Mouse (Mus musculus): ENCODE measurements around the gene Fdxr.

The Fdxr gene

GRCm38 (mm10) chr11:115292631-115293375 lies 16.0 kb upstream of the Fdxr start:
- in situ Hi-C loops (cut with MboI; ENCODE audit: low pct_unique_long_range_greater_than_20kb in 1 of 2, low sequenced_read_pairs in 2 of 2, unreplicated experiment in 1 of 2): no loop called here

- in situ Hi-C loops (cut with MboI; ENCODE audit: low pct_unique_long_range_greater_than_20kb in 1 of 2, low sequenced_read_pairs in 2 of 2, unreplicated experiment in 1 of 2): no loop called here
These were observed 14.7 kb upstream of the Fdxr start for GRCm38 (mm10) chr11:115291503-115291902.

GRCm38 (mm10) chr11:115290919-115291318 lies 14.1 kb upstream of the Fdxr start:
- in situ Hi-C loops (cut with MboI; ENCODE audit: low pct_unique_long_range_greater_than_20kb in 1 of 2, low sequenced_read_pairs in 2 of 2, unreplicated experiment in 1 of 2): no loop called here

- in situ Hi-C loops (cut with MboI; ENCODE audit: low pct_unique_long_range_greater_than_20kb in 1 of 2, low sequenced_read_pairs in 2 of 2, unreplicated experiment in 1 of 2): no loop called here
These were observed 13.5 kb upstream of the Fdxr start for GRCm38 (mm10) chr11:115290314-115290713.

- in situ Hi-C loops (cut with MboI; ENCODE audit: low pct_unique_long_range_greater_than_20kb in 1 of 2, low sequenced_read_pairs in 2 of 2, unreplicated experiment in 1 of 2): no loop called here
These were observed 13.0 kb upstream of the Fdxr start for GRCm38 (mm10) chr11:115289885-115290284.

GRCm38 (mm10) chr11:115288305-115288704 lies 11.5 kb upstream of the Fdxr start:
- in situ Hi-C loops (cut with MboI; ENCODE audit: low pct_unique_long_range_greater_than_20kb in 1 of 2, low sequenced_read_pairs in 2 of 2, unreplicated experiment in 1 of 2): no loop called here

- in situ Hi-C loops (cut with MboI; ENCODE audit: low pct_unique_long_range_greater_than_20kb in 1 of 2, low sequenced_read_pairs in 2 of 2, unreplicated experiment in 1 of 2): no loop called here
These were observed 10.5 kb upstream of the Fdxr start for GRCm38 (mm10) chr11:115287386-115287785.

- in situ Hi-C loops (cut with MboI; ENCODE audit: low pct_unique_long_range_greater_than_20kb in 1 of 2, low sequenced_read_pairs in 2 of 2, unreplicated experiment in 1 of 2): no loop called here
These were observed 9.5 kb upstream of the Fdxr start for GRCm38 (mm10) chr11:115286201-115286993.

GRCm38 (mm10) chr11:115285282-115285681 lies 8.4 kb upstream of the Fdxr start:
- in situ Hi-C loops (cut with MboI; ENCODE audit: low pct_unique_long_range_greater_than_20kb in 1 of 2, low sequenced_read_pairs in 2 of 2, unreplicated experiment in 1 of 2): no loop called here

- in situ Hi-C loops (cut with MboI; ENCODE audit: low pct_unique_long_range_greater_than_20kb in 1 of 2, low sequenced_read_pairs in 2 of 2, unreplicated experiment in 1 of 2): no loop called here
These were observed 7.2 kb upstream of the Fdxr start for GRCm38 (mm10) chr11:115283891-115284620.

- in situ Hi-C loops (cut with MboI; ENCODE audit: low pct_unique_long_range_greater_than_20kb in 1 of 2, low sequenced_read_pairs in 2 of 2, unreplicated experiment in 1 of 2): no loop called here
These were observed 6.6 kb upstream of the Fdxr start for GRCm38 (mm10) chr11:115283486-115283765.

- in situ Hi-C loops (cut with MboI; ENCODE audit: low pct_unique_long_range_greater_than_20kb in 1 of 2, low sequenced_read_pairs in 2 of 2, unreplicated experiment in 1 of 2): no loop called here
These were observed 6.1 kb upstream of the Fdxr start for GRCm38 (mm10) chr11:115282723-115283485.

- in situ Hi-C loops (cut with MboI; ENCODE audit: low pct_unique_long_range_greater_than_20kb in 1 of 2, low sequenced_read_pairs in 2 of 2, unreplicated experiment in 1 of 2): no loop called here
These were observed 5.4 kb upstream of the Fdxr start for GRCm38 (mm10) chr11:115282295-115282694.

- in situ Hi-C loops (cut with MboI; ENCODE audit: low pct_unique_long_range_greater_than_20kb in 1 of 2, low sequenced_read_pairs in 2 of 2, unreplicated experiment in 1 of 2): loop anchor here in 1 of 2 experiments (10.0 kb wide), 1 partner anchor 185 kb away; the partner anchor contains the start of gene Rab37
These were observed 2.9 kb upstream of the Fdxr start for GRCm38 (mm10) chr11:115279726-115280125.

GRCm38 (mm10) chr11:115278176-115278575 lies 1.3 kb upstream of the Fdxr start:
- in situ Hi-C loops (cut with MboI; ENCODE audit: low pct_unique_long_range_greater_than_20kb in 1 of 2, low sequenced_read_pairs in 2 of 2, unreplicated experiment in 1 of 2): loop anchor here in 1 of 2 experiments (10.0 kb wide), 1 partner anchor 183 kb away; the partner anchor contains the start of gene Rab37

- in situ Hi-C loops (cut with MboI; ENCODE audit: low pct_unique_long_range_greater_than_20kb in 1 of 2, low sequenced_read_pairs in 2 of 2, unreplicated experiment in 1 of 2): loop anchor here in 1 of 2 experiments (10.0 kb wide), 1 partner anchor 183 kb away; the partner anchor contains the start of gene Rab37
These were observed 740 bp upstream of the Fdxr start for GRCm38 (mm10) chr11:115277604-115277975.

GRCm38 (mm10) chr11:115275954-115276353 lies 896 bp downstream of the Fdxr start:
- in situ Hi-C loops (cut with MboI; ENCODE audit: low pct_unique_long_range_greater_than_20kb in 1 of 2, low sequenced_read_pairs in 2 of 2, unreplicated experiment in 1 of 2): loop anchor here in 1 of 2 experiments (10.0 kb wide), 1 partner anchor 181 kb away; the partner anchor contains the start of gene Rab37

- in situ Hi-C loops (cut with MboI; ENCODE audit: low pct_unique_long_range_greater_than_20kb in 1 of 2, low sequenced_read_pairs in 2 of 2, unreplicated experiment in 1 of 2): loop anchor here in 1 of 2 experiments (10.0 kb wide), 1 partner anchor 181 kb away; the partner anchor contains the start of gene Rab37
These were observed 1.3 kb downstream of the Fdxr start for GRCm38 (mm10) chr11:115275509-115275908.
